Mouse (Mus musculus) layer of hippocampus, postnatal 25 days (tissue): ENCODE results near the gene Gm16451. TPM values are rescaled to one million over a fixed set of nuclear protein-coding genes. Genes with fewer than 3 reads are reported as not detected.
"Not testable (repeated sequence)": the region's sequence is repeated elsewhere in the genome, so short reads cannot be mapped to it uniquely, and the experiment has no call there.

Experiments used
- DNase-seq, 2 experiments: peaks; one replicate each; pipeline ENCODE4 v3.0.0; 2022; ENCODE audit warnings: mixed read lengths in 2 of 2, low spot score in 1 of 2; ENCODE audit errors: extremely low spot score in 1 of 2
- total RNA-seq, 2 experiments: library from RNA; stranded (reverse); gene quantifications; 2 replicates each; pipeline ENCODE4 v1.2.3; 2021

Gm16451 gene
- total RNA-seq = not detected

DNA sequence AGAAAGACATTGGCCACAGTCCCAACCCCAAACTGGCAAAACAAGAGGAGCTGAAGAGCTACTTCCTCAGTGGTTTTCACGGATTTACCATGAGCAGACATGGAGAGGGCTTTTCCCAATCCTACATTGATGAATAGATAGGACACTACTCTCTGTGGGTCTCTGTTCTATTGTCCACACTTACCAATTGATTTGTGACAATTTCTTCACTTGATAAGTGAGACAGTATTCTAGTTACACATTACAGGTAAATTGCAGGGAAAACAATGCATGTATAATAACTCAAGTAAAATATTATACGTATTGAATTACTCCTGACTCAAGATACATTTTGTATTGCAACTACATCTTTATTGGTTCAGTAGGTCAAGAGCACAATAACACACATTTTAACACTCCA, at the start of gene Gm16451:
TSS of gene Gm16451 (minus strand) at position 101 of the 400 bp plus-strand sequence.
- not testable (repeated sequence) for DNase-seq

DNA sequence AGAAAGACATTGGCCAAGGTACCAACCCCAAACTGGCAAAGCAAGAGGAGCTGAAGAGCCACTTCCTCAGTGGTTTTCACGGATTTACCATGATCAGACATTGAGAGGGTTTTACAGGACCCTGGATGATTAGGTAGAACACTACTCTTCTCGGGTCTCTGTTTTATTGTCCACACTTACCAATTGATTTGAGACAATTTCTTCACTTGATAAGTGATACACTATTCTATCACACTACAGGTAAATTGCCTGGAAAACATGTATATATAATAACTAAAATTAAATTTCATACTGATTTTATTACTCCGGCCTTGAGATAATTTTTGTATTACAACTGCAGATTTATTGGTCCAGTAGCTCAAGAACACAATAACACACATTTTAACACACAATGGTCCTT, 45.9 kb upstream of the Gm16451 start, which contains the start of gene Vmn1r142:
TSS of gene Vmn1r142 (minus strand) at position 101 of the 400 bp plus-strand sequence.
- DNase-seq = not testable (repeated sequence)

DNA sequence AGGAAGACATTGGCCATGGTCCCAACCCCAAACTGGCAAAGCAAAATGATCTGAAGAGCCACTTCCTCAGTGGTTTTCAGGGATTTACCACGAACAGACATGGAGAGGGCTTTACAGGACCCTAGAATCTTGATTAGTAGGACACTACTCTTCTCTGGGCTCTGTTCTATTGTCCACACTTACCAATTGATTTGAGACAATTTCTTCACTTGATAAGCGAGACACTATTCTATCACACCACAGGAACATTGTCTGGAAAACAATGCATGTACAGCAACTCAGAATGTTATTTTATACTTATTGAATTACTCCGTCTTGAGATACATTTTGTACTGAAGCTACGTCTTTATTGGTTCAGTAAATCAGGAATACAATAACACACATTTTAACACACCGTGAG, 16.6 kb upstream of the Gm16451 start, which contains the start of gene Gm10666:
TSS of gene Gm10666 (minus strand) at position 101 of the 400 bp plus-strand sequence.
- DNase-seq = not testable (repeated sequence)

DNA sequence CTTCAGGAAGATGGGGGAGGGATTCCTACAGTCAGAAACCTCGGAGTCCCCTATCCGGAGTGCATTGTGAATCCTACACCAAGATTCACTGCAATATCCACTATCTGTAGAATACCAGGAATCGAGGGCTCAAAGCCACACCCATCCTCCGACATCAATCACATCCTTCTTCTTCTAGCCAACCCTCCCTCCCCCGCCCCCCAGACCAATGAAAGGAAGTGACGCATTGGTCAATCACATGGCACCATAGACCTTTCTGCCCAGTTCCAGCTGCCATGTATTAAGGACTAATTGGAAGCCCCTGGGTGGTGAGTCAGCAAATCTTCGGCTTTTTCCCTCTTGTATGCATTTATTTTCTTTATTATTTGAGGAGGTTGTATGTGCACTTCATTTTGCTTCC, 49.3 kb downstream of the Gm16451 start, which contains the start of gene Vmn1r139:
TSS of gene Vmn1r139 (plus strand) at position 301 of the 400 bp plus-strand sequence.
- DNase-seq = not testable (repeated sequence)

Other genes starting within 250 kb of the Gm16451 start
- not detected for gene Gm5891, start 197.0 kb downstream of the Gm16451 start, total RNA-seq
- not detected for gene Vmn1r137, start 123.7 kb downstream of the Gm16451 start, total RNA-seq
- not detected for gene Vmn1r138, start 89.3 kb downstream of the Gm16451 start, total RNA-seq
- gene Gm6176, start 61.9 kb downstream of the Gm16451 start, total RNA-seq = not detected
- gene Vmn1r139, start 49.2 kb downstream of the Gm16451 start, total RNA-seq = not detected
- not detected for gene Gm10666, start 16.5 kb upstream of the Gm16451 start, total RNA-seq
- gene Vmn1r142, start 45.8 kb upstream of the Gm16451 start, total RNA-seq = not detected
- not detected for gene Vmn1r143, start 71.1 kb upstream of the Gm16451 start, total RNA-seq
- not detected for gene Gm8653, start 83.0 kb upstream of the Gm16451 start, total RNA-seq
- gene Gm8453, start 111.2 kb upstream of the Gm16451 start, total RNA-seq = not detected
- gene Gm4187, start 211.5 kb upstream of the Gm16451 start, total RNA-seq = not detected